Mouse (Mus musculus): ENCODE measurements around the gene Cdkal1.

- TF ChIP-seq POLR2A (IDR thresholded peaks at IDR 0.05; ENCODE audit: borderline replicate concordance, control insufficient read depth, low read depth, low read length) (no peak), CTCF (IDR thresholded peaks at IDR 0.05; ENCODE audit: control insufficient read depth, insufficient read depth, low read length) (no peak)
Observed at GRCm38 (mm10) chr13:29716550-29716949, 138.9 kb downstream of the Cdkal1 start.
